Mouse (Mus musculus) activated CD4-positive, CD25-positive, alpha-beta regulatory T cell (primary cell): ENCODE measurements around the gene Fcer1g. TPM values are rescaled to one million over a fixed set of nuclear protein-coding genes. Genes with fewer than 3 reads are reported as not detected.

Experiments
- polyA plus RNA-seq, 2 experiments: library from polyadenylated mRNA; unstranded; fragments of 100-300 nt; shearing (Covaris generic); gene quantifications; one replicate each; pipeline ENCODE4 v1.2.1; 2017

Fcer1g gene
- polyA plus RNA-seq = 10 to 100 TPM in 1 of 2 experiments, 1 to 10 TPM in 1; 5.3 to 42.6 TPM

GRCm38 (mm10) chr1:171234126-171234525 is at the start of gene Fcer1g:
Gene Fcer1g, minus strand, starts transcription at chr1:171234365.

GRCm38 (mm10) chr1:171280916-171281527 is 46.9 kb upstream of the Fcer1g start, which contains the start of gene Ppox:
Gene Ppox, minus strand, starts transcription at chr1:171281186.

GRCm38 (mm10) chr1:171269848-171270572 is 35.8 kb upstream of the Fcer1g start, which contains the start of gene B4galt3:
Gene B4galt3, plus strand, starts transcription at chr1:171270328.

GRCm38 (mm10) chr1:171250680-171251593 is 16.8 kb upstream of the Fcer1g start, which contains the start of gene Ndufs2:
Gene Ndufs2, minus strand, starts transcription at chr1:171251388.

GRCm38 (mm10) chr1:171249913-171250600 is 15.9 kb upstream of the Fcer1g start, which contains the start of gene Adamts4:
Gene Adamts4, plus strand, starts transcription at chr1:171250421.

GRCm38 (mm10) chr1:171224857-171225256 is 9.3 kb downstream of the Fcer1g start, which contains the start of gene Apoa2:
Gene Apoa2, plus strand, starts transcription at chr1:171225054.

GRCm38 (mm10) chr1:171222238-171223155 is 11.7 kb downstream of the Fcer1g start, which contains the start of gene Tomm40l:
Gene Tomm40l, minus strand, starts transcription at chr1:171222514.

GRCm38 (mm10) chr1:171213801-171214496 is 20.2 kb downstream of the Fcer1g start, which contains the start of gene Nr1i3:
Gene Nr1i3, plus strand, starts transcription at chr1:171213970.

GRCm38 (mm10) chr1:171195887-171196397 is 38.2 kb downstream of the Fcer1g start, which contains the start of gene Pcp4l1:
Gene Pcp4l1, minus strand, starts transcription at chr1:171196268.

Other genes with a start within 250 kb of the Fcer1g start
- gene Fcgr4, start 215.4 kb downstream of the Fcer1g start, polyA plus RNA-seq = 1 to 10 TPM in 1 of 2 experiments, under 1 TPM in 1; 0.60 to 5.1 TPM
- 10 to 100 TPM in 1 of 2 experiments, 1 to 10 TPM in 1; 2.9 to 14.3 TPM for gene Fcgr3, start 169.4 kb downstream of the Fcer1g start, polyA plus RNA-seq
- under 1 TPM; 0.44 to 0.68 TPM for gene Cfap126, start 120.4 kb downstream of the Fcer1g start, polyA plus RNA-seq
- gene Sdhc, start 83.8 kb downstream of the Fcer1g start, polyA plus RNA-seq = 100 to 1,000 TPM; 158 to 161 TPM
- under 1 TPM in 1 of 2 experiments, not detected in 1; 0.14 TPM for gene Mpz, start 83.7 kb downstream of the Fcer1g start, polyA plus RNA-seq
- not detected for gene Pcp4l1, start 38.1 kb downstream of the Fcer1g start, polyA plus RNA-seq
- gene Nr1i3, start 20.4 kb downstream of the Fcer1g start, polyA plus RNA-seq = under 1 TPM; 0.27 to 0.52 TPM
- 10 to 100 TPM; 23.6 to 25.1 TPM for gene Tomm40l, start 11.9 kb downstream of the Fcer1g start, polyA plus RNA-seq
- gene Apoa2, start 9.3 kb downstream of the Fcer1g start, polyA plus RNA-seq = under 1 TPM in 1 of 2 experiments, not detected in 1; 0.62 TPM
- under 1 TPM in 1 of 2 experiments, not detected in 1; 0.38 TPM for gene Adamts4, start 16.1 kb upstream of the Fcer1g start, polyA plus RNA-seq
- gene Ndufs2, start 17.0 kb upstream of the Fcer1g start, polyA plus RNA-seq = 100 to 1,000 TPM; 200 to 203 TPM
- 10 to 100 TPM; 22.5 to 36.5 TPM for gene B4galt3, start 36.0 kb upstream of the Fcer1g start, polyA plus RNA-seq
- gene Ppox, start 46.8 kb upstream of the Fcer1g start, polyA plus RNA-seq = 10 to 100 TPM; 45.2 to 55.2 TPM
- gene Usp21, start 53.6 kb upstream of the Fcer1g start, polyA plus RNA-seq = 10 to 100 TPM; 40.8 to 46.2 TPM
- 10 to 100 TPM; 76.4 to 80.7 TPM for gene Ufc1, start 60.7 kb upstream of the Fcer1g start, polyA plus RNA-seq
- 10 to 100 TPM; 40.2 to 44.0 TPM for gene Dedd, start 94.8 kb upstream of the Fcer1g start, polyA plus RNA-seq
- gene Nit1, start 111.3 kb upstream of the Fcer1g start, polyA plus RNA-seq = 10 to 100 TPM; 36.3 to 41.8 TPM
- gene Pfdn2, start 111.3 kb upstream of the Fcer1g start, polyA plus RNA-seq = 10 to 100 TPM; 65.0 to 93.5 TPM
- under 1 TPM in 1 of 2 experiments, not detected in 1; 0.58 TPM for gene Klhdc9, start 126.4 kb upstream of the Fcer1g start, polyA plus RNA-seq
- gene Nectin4, start 135.7 kb upstream of the Fcer1g start, polyA plus RNA-seq = under 1 TPM; 0.08 to 0.23 TPM
- gene Arhgap30, start 154.6 kb upstream of the Fcer1g start, polyA plus RNA-seq = 100 to 1,000 TPM; 122 to 173 TPM
- gene Usf1, start 176.9 kb upstream of the Fcer1g start, polyA plus RNA-seq = 10 to 100 TPM; 63.4 to 64.5 TPM
- gene Tstd1, start 184.5 kb upstream of the Fcer1g start, polyA plus RNA-seq = 1 to 10 TPM; 2.0 to 4.2 TPM
- under 1 TPM; 0.24 to 0.96 TPM for gene F11r, start 203.2 kb upstream of the Fcer1g start, polyA plus RNA-seq